Mouse (Mus musculus) liver, embryonic 14.5 days (tissue): ENCODE measurements around the gene Agr2. TPM values are rescaled to one million over a fixed set of nuclear protein-coding genes. Genes with fewer than 3 reads are reported as not detected.
A peak's percentile ranks its signal among the peaks of the same experiment; 100 is the strongest.

Source experiments
- ATAC-seq: fragments of 200-750 bp; cut with Nextera tagmentation; 2 replicates; pipeline ENCODE4 v1.8.0; 2017; ENCODE audit warnings: moderate number of reproducible peaks, mild to moderate bottlenecking, moderate library complexity; ENCODE audit not compliant: insufficient read depth
- DNase-seq, 3 experiments: peaks; one replicate each; pipeline ENCODE4 v3.0.0-alpha.2; 2012 to 2013; ENCODE audit warnings: low read depth in 3 of 3, low spot score in 3 of 3
- H3K27ac ChIP-seq: fragments of 300-500 bp; sonication (generic); 2 replicates; pipeline ENCODE4 v1.5.1; 2014; ENCODE audit warnings: moderate library complexity, mild to moderate bottlenecking, control low read depth, inconsistent platforms
- H3K27me3 ChIP-seq: fragments of 300-500 bp; sonication (generic); 2 replicates; pipeline ENCODE4 v1.6.1; 2014; ENCODE audit warnings: mild to moderate bottlenecking, low read length, moderate library complexity; ENCODE audit not compliant: control insufficient read depth, insufficient read depth
- H3K36me3 ChIP-seq: fragments of 300-500 bp; sonication (generic); replicated peaks from 2 replicates; pipeline ENCODE4 v1.6.1; 2014; ENCODE audit warnings: low read depth; ENCODE audit not compliant: control insufficient read depth, insufficient read depth
- H3K4me1 ChIP-seq, 2 experiments: fragments of 200-500 bp in 1 of 2; fragments of 300-500 bp in 1 of 2; sonication (generic) in 1 of 2; replicated peaks; 2 replicates each; pipeline ENCODE4 v1.6.1; 2012 to 2014; ENCODE audit warnings: antibody characterized with exemption in 1 of 2, inconsistent platforms in 1 of 2, low read length in 1 of 2; ENCODE audit not compliant: control insufficient read depth in 2 of 2, insufficient read depth in 2 of 2
- H3K4me2 ChIP-seq: fragments of 300-500 bp; sonication (generic); 2 replicates; pipeline ENCODE4 v1.6.1; 2014; ENCODE audit warnings: low read depth, mild to moderate bottlenecking, control low read depth, moderate library complexity
- H3K4me3 ChIP-seq, 2 experiments: fragments of 200-500 bp in 1 of 2; fragments of 300-500 bp in 1 of 2; sonication (generic) in 1 of 2; 2 replicates each; pipeline ENCODE4 v1.5.1; 2012 to 2014; ENCODE audit warnings: low read depth in 2 of 2, low read length in 2 of 2, mild to moderate bottlenecking in 2 of 2, control low read depth in 1 of 2, inconsistent platforms in 1 of 2, moderate library complexity in 1 of 2; ENCODE audit not compliant: insufficient read depth in 1 of 2
- H3K9ac ChIP-seq: fragments of 300-500 bp; sonication (generic); replicated peaks from 2 replicates; pipeline ENCODE4 v1.6.1; 2014; ENCODE audit warnings: mild to moderate bottlenecking, control low read depth, moderate library complexity
- H3K9me3 ChIP-seq: fragments of 300-500 bp; sonication (generic); 2 replicates; pipeline ENCODE4 v1.6.1; 2016; ENCODE audit warnings: low read length, mixed read lengths; ENCODE audit not compliant: control insufficient read depth
- CTCF ChIP-seq: IDR thresholded peaks from 2 replicates; pipeline ENCODE4 v1.5.1; 2016; ENCODE audit warnings: antibody characterized with exemption, low read depth, control low read depth
- EP300 ChIP-seq: IDR thresholded peaks from 2 replicates; pipeline ENCODE4 v1.6.1; 2016; ENCODE audit warnings: antibody characterized with exemption, low read depth
- WGBS: fragments of 180-500 bp; shearing (Covaris S2); extraction: QIAGEN DNeasy Blood & Tissue Kit; methylation state at CpG from one replicate; pipeline ENCODE4 v1.1.7; 2014; ENCODE audit not compliant: insufficient replicate concordance; 5-methylcytosine and 5-hydroxymethylcytosine counted together
- polyA plus RNA-seq, 2 experiments: library from polyadenylated mRNA; depleted of rRNA in 1 of 2; stranded (reverse) in 1 of 2; unstranded in 1 of 2; fragments of >200 nt; fragmentation: Nextera tagmentation in 1 of 2; extraction: Ambion mirVana in 1 of 2; gene quantifications; 2 replicates each; pipeline versions ENCODE4 v1.2.1 to v1.2.3; 2012 to 2014

Agr2 gene
- polyA plus RNA-seq, 2 experiments = 0.07 TPM; not detected in 1

GRCm38 (mm10) chr12:36008364-36009047 lies 15.8 kb downstream of the Agr2 start:
- H3K4me2 ChIP-seq = no peak overlapping the region
- no peaks in the 10 kb centered on the region for H3K9me3 ChIP-seq
- H3K4me1 ChIP-seq = peaks cover 0 to 4% of the 10 kb centered on the region in 2 experiments; a peak in 1 of 4 replicates
- no peak overlapping the region for H3K9ac ChIP-seq
- no peak overlapping the region for H3K4me3 ChIP-seq
- H3K27me3 ChIP-seq = no peaks in the 10 kb centered on the region
- DNase-seq (no peak), ATAC-seq (no peak)
- TF ChIP-seq CTCF (no peak), EP300 (no peak)
- 31% methylated on average over 6 of the region's 6 CpGs for WGBS
- no peak overlapping the region for H3K27ac ChIP-seq
- H3K36me3 ChIP-seq = no peaks in the 10 kb centered on the region

- Histone ChIP-seq H3K4me3 (no peak overlapping the region), H3K9me3 (no peaks in the 10 kb centered on the region), H3K36me3 (no peaks in the 10 kb centered on the region), H3K27ac (no peak overlapping the region), H3K4me1 (peaks cover 0 to 5% of the 10 kb centered on the region in 2 experiments; a peak in 1 of 4 replicates), H3K27me3 (no peaks in the 10 kb centered on the region), H3K9ac (no peak overlapping the region), H3K4me2 (no peak overlapping the region)
- TF ChIP-seq CTCF (no peak), EP300 (no peak)
- no peak for ATAC-seq
- WGBS = 60% methylated on average over 7 of the region's 7 CpGs
- DNase-seq = no peak
These were observed 20.7 kb downstream of the Agr2 start for GRCm38 (mm10) chr12:36013216-36013910.

GRCm38 (mm10) chr12:36017791-36018190 lies 25.1 kb downstream of the Agr2 start:
- Histone ChIP-seq H3K9ac (no peak overlapping the region), H3K9me3 (no peaks in the 10 kb centered on the region), H3K4me2 (no peak overlapping the region), H3K4me1 (peaks cover 0 to 3% of the 10 kb centered on the region in 2 experiments; a peak in 1 of 4 replicates), H3K36me3 (no peaks in the 10 kb centered on the region), H3K27me3 (no peaks in the 10 kb centered on the region), H3K27ac (no peak overlapping the region), H3K4me3 (no peak overlapping the region)
- TF ChIP-seq CTCF = peak; percentile 30; the same call in 1 of the 2 replicates
- no peak for TF ChIP-seq EP300
- ATAC-seq = no peak
- WGBS = 59% methylated on average over 2 of the region's 2 CpGs
- no peak for DNase-seq

- Histone ChIP-seq H3K9ac (no peak overlapping the region), H3K9me3 (no peaks in the 10 kb centered on the region), H3K4me2 (no peak overlapping the region), H3K27me3 (no peaks in the 10 kb centered on the region), H3K27ac (no peak overlapping the region), H3K36me3 (no peaks in the 10 kb centered on the region), H3K4me1 (peaks cover 0 to 3% of the 10 kb centered on the region in 2 experiments; a peak in 1 of 4 replicates), H3K4me3 (no peak overlapping the region)
- ATAC-seq (no peak), DNase-seq (no peak)
- 22% methylated on average over 4 of the region's 4 CpGs for whole genome bisulfite sequencing
- TF ChIP-seq EP300 (no peak), CTCF (no peak)
These were observed 26.9 kb downstream of the Agr2 start for GRCm38 (mm10) chr12:36019572-36019971.

- Histone ChIP-seq H3K4me3 (no peak overlapping the region), H3K27me3 (no peaks in the 10 kb centered on the region), H3K9me3 (no peaks in the 10 kb centered on the region), H3K4me2 (no peak overlapping the region), H3K9ac (no peak overlapping the region), H3K36me3 (no peaks in the 10 kb centered on the region), H3K4me1 (peaks cover 0 to 3% of the 10 kb centered on the region in 2 experiments; a peak in 1 of 4 replicates), H3K27ac (no peak overlapping the region)
- no peak for TF ChIP-seq CTCF
- no peak for TF ChIP-seq EP300
- 71% methylated on average over 3 of the region's 3 CpGs for WGBS
- ATAC-seq (no peak), DNase-seq (no peak)
These were observed 27.4 kb downstream of the Agr2 start for GRCm38 (mm10) chr12:36020081-36020480.
